Mouse (Mus musculus) hindbrain, embryonic 13.5 days (tissue): Measurements from ENCODE around the gene Srek1. TPM values are rescaled to one million over a fixed set of nuclear protein-coding genes. Genes with fewer than 3 reads are reported as not detected.

Experiments
- ATAC-seq: fragments of 200-750 bp; cut with Nextera tagmentation; 2 replicates; pipeline ENCODE4 v1.8.0; 2017; ENCODE audit warnings: moderate TSS enrichment; ENCODE audit not compliant: low FRiP score
- H3K27ac ChIP-seq: fragments of 300-500 bp; sonication (generic); 2 replicates; pipeline ENCODE4 v1.5.1; 2015; ENCODE audit warnings: inconsistent platforms, mild to moderate bottlenecking, moderate library complexity
- H3K27me3 ChIP-seq: fragments of 300-500 bp; sonication (generic); 2 replicates; pipeline ENCODE4 v1.6.1; 2015; ENCODE audit warnings: mild to moderate bottlenecking, inconsistent platforms
- H3K36me3 ChIP-seq: fragments of 300-500 bp; sonication (generic); 2 replicates; pipeline ENCODE4 v1.6.1; 2015; ENCODE audit warnings: mild to moderate bottlenecking, inconsistent platforms
- H3K4me1 ChIP-seq: fragments of 300-500 bp; sonication (generic); replicated peaks from 2 replicates; pipeline ENCODE4 v1.6.1; 2015; ENCODE audit warnings: inconsistent platforms
- H3K4me2 ChIP-seq: fragments of 300-500 bp; sonication (generic); 2 replicates; pipeline ENCODE4 v1.6.1; 2015; ENCODE audit warnings: inconsistent platforms, mild to moderate bottlenecking, moderate library complexity
- H3K4me3 ChIP-seq: fragments of 300-500 bp; sonication (generic); 2 replicates; pipeline ENCODE4 v1.5.1; 2015; ENCODE audit warnings: mild to moderate bottlenecking, inconsistent platforms
- H3K9ac ChIP-seq: fragments of 300-500 bp; sonication (generic); 2 replicates; pipeline ENCODE4 v1.6.1; 2015; ENCODE audit warnings: mild to moderate bottlenecking, inconsistent platforms
- H3K9me3 ChIP-seq: fragments of 300-500 bp; sonication (generic); 2 replicates; pipeline ENCODE4 v1.6.1; 2016; ENCODE audit warnings: inconsistent platforms
- WGBS: fragments of 180-500 bp; shearing (Covaris S2); methylation state at CpG from one replicate; pipeline ENCODE4 v1.1.7; 2015; 5-methylcytosine and 5-hydroxymethylcytosine counted together
- polyA plus RNA-seq: library from polyadenylated mRNA; unstranded; fragments of >200 nt; fragmentation: Nextera tagmentation; extraction: Ambion mirVana; gene quantifications from 2 replicates; pipeline ENCODE4 v1.2.1, GENCODE M21; 2015

Srek1 gene
- 84.9 and 88.7 TPM in 2 replicates for polyA plus RNA-seq

GRCm38 (mm10) chr13:103774119-103774757 lies at the start of gene Srek1:
Gene Srek1, minus strand, starts transcription at chr13:103774608.
- H3K9ac ChIP-seq, result peak within 1 kb of the TSS; percentile 81
- ATAC-seq, result peak; percentile 96
- no peaks in the 10 kb centered on the region for H3K9me3 ChIP-seq
- H3K4me2 ChIP-seq, result peak within 1 kb of the TSS; percentile 68
- H3K4me3 ChIP-seq, result peak within 1 kb of the TSS; percentile 66
- H3K36me3 ChIP-seq, result no peaks in the 10 kb centered on the region
- peaks cover 31% of the 10 kb centered on the region for H3K4me1 ChIP-seq
- H3K27ac ChIP-seq, result peak within 1 kb of the TSS; percentile 99
- peaks cover 5% of the 10 kb centered on the region; the same call in 1 of the 2 replicates for H3K27me3 ChIP-seq
- under 1% methylated on average over 72 of the region's 81 CpGs for WGBS

- WGBS, result 91% methylated on average over 1 of the region's 1 CpGs
- no peak overlapping the region for H3K4me3 ChIP-seq
- peaks cover 30% of the 10 kb centered on the region for H3K36me3 ChIP-seq
- H3K27ac ChIP-seq, result no peak overlapping the region
- no peaks in the 10 kb centered on the region for H3K9me3 ChIP-seq
- H3K4me1 ChIP-seq, result no peaks in the 10 kb centered on the region
- H3K4me2 ChIP-seq, result no peak overlapping the region
- no peak overlapping the region for H3K9ac ChIP-seq
- H3K27me3 ChIP-seq, result no peaks in the 10 kb centered on the region
- ATAC-seq, result no peak
These were observed 47.9 kb upstream of the Srek1 start for GRCm38 (mm10) chr13:103822270-103822669.

GRCm38 (mm10) chr13:103819377-103819776 lies 45.0 kb upstream of the Srek1 start:
- no peak overlapping the region for H3K4me3 ChIP-seq
- H3K9me3 ChIP-seq, result no peaks in the 10 kb centered on the region
- H3K27ac ChIP-seq, result no peak overlapping the region
- 78% methylated on average over 5 of the region's 5 CpGs for WGBS
- no peak overlapping the region for H3K4me2 ChIP-seq
- no peaks in the 10 kb centered on the region for H3K4me1 ChIP-seq
- peaks cover 29% of the 10 kb centered on the region for H3K36me3 ChIP-seq
- H3K27me3 ChIP-seq, result no peaks in the 10 kb centered on the region
- H3K9ac ChIP-seq, result no peak overlapping the region
- ATAC-seq, result no peak

- WGBS, result 89% methylated on average over 3 of the region's 3 CpGs
- Histone ChIP-seq H3K36me3 (peaks cover 23% of the 10 kb centered on the region), H3K4me1 (no peaks in the 10 kb centered on the region), H3K4me2 (no peak overlapping the region), H3K9me3 (no peaks in the 10 kb centered on the region), H3K9ac (no peak overlapping the region), H3K27me3 (no peaks in the 10 kb centered on the region), H3K4me3 (no peak overlapping the region), H3K27ac (no peak overlapping the region)
- ATAC-seq, result no peak
These were observed 43.5 kb upstream of the Srek1 start for GRCm38 (mm10) chr13:103817935-103818334.

GRCm38 (mm10) chr13:103807464-103807863 lies 33.1 kb upstream of the Srek1 start:
- Histone ChIP-seq H3K9me3 (no peaks in the 10 kb centered on the region), H3K4me1 (peaks cover 12% of the 10 kb centered on the region), H3K4me2 (no peak overlapping the region), H3K4me3 (no peak overlapping the region), H3K9ac (no peak overlapping the region), H3K36me3 (0 out of 2 replicates have a peak, but pooled peaks cover under 1% of the 10 kb centered on the region), H3K27ac (no peak overlapping the region), H3K27me3 (no peaks in the 10 kb centered on the region)
- 81% methylated on average over 5 of the region's 5 CpGs for WGBS
- ATAC-seq, result no peak

GRCm38 (mm10) chr13:103806210-103806851 lies 31.9 kb upstream of the Srek1 start:
- Histone ChIP-seq H3K4me1 (peaks cover 12% of the 10 kb centered on the region), H3K4me3 (no peak overlapping the region), H3K9ac (no peak overlapping the region), H3K27me3 (no peaks in the 10 kb centered on the region), H3K36me3 (no peaks in the 10 kb centered on the region), H3K4me2 (no peak overlapping the region), H3K27ac (peak overlapping the region; percentile 75), H3K9me3 (no peaks in the 10 kb centered on the region)
- peak; percentile 87 for ATAC-seq
- 17% methylated on average over 6 of the region's 6 CpGs for WGBS

DNA sequence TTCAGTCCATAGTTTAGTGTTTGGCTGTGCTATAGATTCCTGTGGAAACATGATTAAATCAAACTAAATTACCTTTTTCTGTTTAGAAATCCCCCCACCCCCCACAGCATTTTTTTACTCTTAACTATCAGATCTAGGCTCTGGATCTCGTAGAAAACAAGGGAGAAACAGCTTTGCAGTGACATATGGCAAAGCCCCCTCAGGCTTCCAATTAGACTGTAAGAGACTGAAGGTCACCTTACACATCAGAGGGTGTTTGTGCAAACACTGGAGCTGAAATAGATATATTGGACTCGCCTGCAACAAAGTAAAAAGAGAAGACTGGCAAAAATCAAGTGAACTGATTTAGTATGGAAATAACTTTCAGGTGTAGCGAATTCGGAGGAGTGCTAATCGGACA lies 29.3 kb upstream of the Srek1 start:
- Histone ChIP-seq H3K36me3 (no peaks in the 10 kb centered on the region), H3K4me3 (no peak overlapping the region), H3K4me1 (peaks cover 12% of the 10 kb centered on the region), H3K27me3 (no peaks in the 10 kb centered on the region), H3K9me3 (no peaks in the 10 kb centered on the region), H3K4me2 (no peak overlapping the region), H3K27ac (no peak overlapping the region), H3K9ac (no peak overlapping the region)
- WGBS, result 81% methylated on average over 5 of the region's 5 CpGs
- ATAC-seq, result no peak

DNA sequence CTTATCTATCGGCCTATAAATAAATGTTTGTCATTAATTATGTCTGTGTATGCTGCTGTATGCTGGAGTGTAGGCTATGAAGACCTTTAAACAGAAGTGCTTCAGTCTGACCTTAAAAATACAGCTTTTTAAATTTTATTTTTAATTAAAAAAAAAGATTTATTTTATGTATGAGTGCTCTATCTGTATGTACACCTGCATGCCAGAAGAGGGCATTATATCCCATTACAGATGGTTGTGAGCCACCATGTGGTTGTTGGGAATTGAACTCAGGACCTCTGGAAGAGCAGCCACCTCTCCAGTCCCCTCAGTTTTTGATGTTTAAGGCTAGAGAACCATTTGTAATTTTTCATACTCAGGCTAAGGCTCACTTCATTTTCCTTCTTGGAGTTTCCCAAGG lies 26.6 kb upstream of the Srek1 start:
- H3K9me3 ChIP-seq, result no peaks in the 10 kb centered on the region
- 96% methylated on average over 1 of the region's 1 CpGs for WGBS
- no peak for ATAC-seq

DNA sequence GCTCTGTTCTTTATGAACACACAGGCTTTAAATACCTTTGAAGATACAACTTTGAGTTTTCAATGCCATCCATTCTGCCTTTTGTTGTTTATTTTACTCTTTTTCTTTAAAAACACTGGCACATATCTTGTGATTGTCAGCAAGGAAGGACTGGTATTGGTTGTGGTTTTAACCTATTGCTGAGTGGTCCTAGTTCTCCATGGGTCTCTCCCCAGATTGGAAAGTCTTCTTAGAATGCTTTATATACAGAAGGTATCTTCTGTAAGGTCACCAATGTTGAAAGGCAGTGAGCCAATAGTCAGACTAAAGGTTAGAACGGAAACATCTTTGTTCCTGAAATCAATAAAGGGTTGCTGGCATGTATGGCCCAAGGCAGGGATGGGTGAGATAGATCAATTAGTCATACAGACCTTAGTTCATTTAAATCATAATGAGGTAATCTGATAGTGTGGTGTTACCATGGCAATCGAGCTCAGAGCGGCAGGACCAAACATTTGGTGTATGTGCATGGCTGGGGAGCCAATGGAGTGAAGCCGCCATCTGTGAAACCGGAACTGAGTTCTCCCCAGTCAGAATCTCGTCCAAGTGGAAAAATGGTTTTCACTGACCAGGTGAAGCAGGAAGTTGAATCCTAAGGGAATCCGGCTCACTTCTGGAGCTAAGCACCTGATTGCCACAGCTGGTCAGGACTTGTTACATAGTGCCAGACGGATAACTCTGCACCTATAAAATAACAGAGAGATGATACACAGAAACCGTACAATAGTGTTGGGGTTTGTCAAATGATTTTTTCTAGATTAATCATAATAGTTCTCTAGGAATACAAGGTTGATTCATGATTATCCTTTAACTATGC lies 20.5 kb upstream of the Srek1 start:
- H3K27ac ChIP-seq, result no peak overlapping the region; the same call in 1 of the 2 replicates

More for the DNA sequence above, 26.6 kb upstream of the Srek1 start:
- no peak overlapping the region for H3K9ac ChIP-seq
- H3K4me1 ChIP-seq, result 0 out of 2 replicates have a peak, but pooled peaks cover 3% of the 10 kb centered on the region
- no peaks in the 10 kb centered on the region for H3K36me3 ChIP-seq
- no peaks in the 10 kb centered on the region for H3K27me3 ChIP-seq
- H3K4me2 ChIP-seq, result no peak overlapping the region
- no peak overlapping the region for H3K4me3 ChIP-seq
- no peak overlapping the region for H3K27ac ChIP-seq

GRCm38 (mm10) chr13:103779922-103780585 lies 5.6 kb upstream of the Srek1 start:
- H3K27ac ChIP-seq, result no peak overlapping the region
- no peaks in the 10 kb centered on the region for H3K9me3 ChIP-seq
- peaks cover 5% of the 10 kb centered on the region; the same call in 1 of the 2 replicates for H3K27me3 ChIP-seq
- H3K4me3 ChIP-seq, result no peak overlapping the region
- no peaks in the 10 kb centered on the region for H3K36me3 ChIP-seq
- no peak overlapping the region for H3K4me2 ChIP-seq
- 33% methylated on average over 11 of the region's 11 CpGs for WGBS
- ATAC-seq, result peak; percentile 44; the same call in 1 of the 2 replicates
- no peak overlapping the region for H3K9ac ChIP-seq
- H3K4me1 ChIP-seq, result peaks cover 3% of the 10 kb centered on the region

More for the DNA sequence above, 20.5 kb upstream of the Srek1 start:
- Histone ChIP-seq H3K27me3 (no peaks in the 10 kb centered on the region), H3K4me2 (no peak overlapping the region), H3K9me3 (no peaks in the 10 kb centered on the region), H3K36me3 (no peaks in the 10 kb centered on the region), H3K4me3 (no peak overlapping the region), H3K9ac (no peak overlapping the region), H3K4me1 (peaks cover 4% of the 10 kb centered on the region)
- WGBS, result 39% methylated on average over 9 of the region's 9 CpGs
- peak; percentile 85 for ATAC-seq

- Histone ChIP-seq H3K27me3 (peaks cover 5% of the 10 kb centered on the region; the same call in 1 of the 2 replicates), H3K4me2 (no peak overlapping the region), H3K4me1 (peaks cover 16% of the 10 kb centered on the region), H3K9me3 (no peaks in the 10 kb centered on the region), H3K9ac (no peak overlapping the region), H3K27ac (no peak overlapping the region), H3K4me3 (no peak overlapping the region), H3K36me3 (no peaks in the 10 kb centered on the region)
- no peak for ATAC-seq
- 70% methylated on average over 8 of the region's 8 CpGs for WGBS
These were observed 2.7 kb upstream of the Srek1 start for GRCm38 (mm10) chr13:103777126-103777525.
